Mouse (Mus musculus) mouse embryonic stem cell (cell line): Measurements from ENCODE around the gene Ier2.
"Not testable (repeated sequence)": the region's sequence is repeated elsewhere in the genome, so short reads cannot be mapped to it uniquely, and the experiment has no call there.

Experiments
- in situ Hi-C, 2 experiments: fragments of 300-500 bp; cut with MboI; formaldehyde crosslinking; loops; 1 replicate in 1 of 2; 3 replicates in 1 of 2; pipeline ENCODE4 v1.14.3; 2019 to 2020; ENCODE audit warnings: low sequenced_read_pairs in 2 of 2, low pct_unique_long_range_greater_than_20kb in 1 of 2, mixed read lengths in 1 of 2; ENCODE audit not compliant: unreplicated experiment in 1 of 2

The Ier2 gene

GRCm38 (mm10) chr8:84630145-84630544 lies 32.5 kb downstream of the Ier2 start:
- in situ Hi-C loops = no loop called here

GRCm38 (mm10) chr8:84629586-84629985 lies 33.1 kb downstream of the Ier2 start:
- in situ Hi-C loops = no loop called here

- in situ Hi-C loops = not testable (repeated sequence)
Measured at GRCm38 (mm10) chr8:84623425-84623824, 39.2 kb downstream of the Ier2 start.

GRCm38 (mm10) chr8:84621102-84621625 lies 41.5 kb downstream of the Ier2 start:
- in situ Hi-C loops = no loop called here

- in situ Hi-C loops = loop anchor here in 1 of 2 experiments (10.0 kb wide), 1 partner anchor 252 kb away; no protein-coding TSS in a partner anchor
Measured at GRCm38 (mm10) chr8:84617005-84617404, 45.6 kb downstream of the Ier2 start.

GRCm38 (mm10) chr8:84615666-84616485 lies 46.8 kb downstream of the Ier2 start:
- in situ Hi-C loops = loop anchor here in 1 of 2 experiments (10.0 kb wide), 1 partner anchor 251 kb away; no protein-coding TSS in a partner anchor

- in situ Hi-C loops = loop anchor here in 1 of 2 experiments (10.0 kb wide), 1 partner anchor 250 kb away; no protein-coding TSS in a partner anchor
Measured at GRCm38 (mm10) chr8:84614512-84615223, 48.0 kb downstream of the Ier2 start.
